Mouse (Mus musculus) G1E (cell line): ENCODE measurements around the gene Atp8a1. TPM values are rescaled to one million over a fixed set of nuclear protein-coding genes. Genes with fewer than 3 reads are reported as not detected.

ENCODE experiments used
- ATAC-seq: 2 replicates; pipeline ENCODE4 v1.8.0; 2016; ENCODE audit warnings: mild to moderate bottlenecking; ENCODE audit not compliant: insufficient number of reproducible peaks, poor library complexity, low FRiP score, severe bottlenecking; ENCODE audit errors: extremely low read depth
- DNase-seq: peaks from one replicate; pipeline ENCODE4 v3.0.0; 2012; ENCODE audit warnings: low spot score
- H3K27me3 ChIP-seq: 2 replicates; pipeline ENCODE4 v1.6.1; 2012; ENCODE audit warnings: mild to moderate bottlenecking, low read length, inconsistent platforms; ENCODE audit not compliant: insufficient read depth
- H3K36me3 ChIP-seq: replicated peaks from 2 replicates; pipeline ENCODE3; 2012; ENCODE audit warnings: mild to moderate bottlenecking, inconsistent platforms
- H3K4me1 ChIP-seq: 2 replicates; pipeline ENCODE4 v1.6.1; 2012; ENCODE audit warnings: low read depth, low read length, inconsistent platforms, mixed read lengths; ENCODE audit not compliant: insufficient read depth
- H3K4me3 ChIP-seq: 2 replicates; pipeline ENCODE4 v1.5.1; 2012; ENCODE audit warnings: low read depth, mild to moderate bottlenecking, inconsistent platforms, low read length, moderate library complexity, mixed read lengths
- H3K9me3 ChIP-seq: replicated peaks from 2 replicates; pipeline ENCODE4 v1.6.1; 2012; ENCODE audit warnings: inconsistent platforms
- CTCF ChIP-seq: IDR thresholded peaks from 2 replicates; pipeline ENCODE4 v1.5.1; 2012; ENCODE audit warnings: low read depth, low read length, inconsistent platforms, mixed read lengths
- GATA1 ChIP-seq: IDR thresholded peaks from 2 replicates; pipeline ENCODE4 v1.6.1; 2012; ENCODE audit warnings: borderline replicate concordance, low read length, inconsistent platforms, mixed read lengths
- GATA2 ChIP-seq: IDR thresholded peaks from 2 replicates; pipeline ENCODE4 v1.6.1; 2012; ENCODE audit warnings: low read depth, low read length, inconsistent platforms, borderline replicate concordance
- POLR2AphosphoS5 ChIP-seq: IDR thresholded peaks from 2 replicates; pipeline ENCODE4 v1.6.1; 2012; ENCODE audit warnings: low read depth, low read length, inconsistent platforms; ENCODE audit not compliant: insufficient replicate concordance
- TAL1 ChIP-seq: conservative IDR thresholded peaks from 2 replicates; pipeline ENCODE4 v1.6.1; 2012; ENCODE audit warnings: low read depth, low read length, inconsistent platforms, mixed read lengths
- polyA plus RNA-seq: library from polyadenylated mRNA; stranded (reverse); fragments of >175 nt; gene quantifications from 2 replicates; pipeline ENCODE4 v1.2.3, GENCODE M21; 2012
- total RNA-seq, 2 experiments: library from RNA; stranded (forward) in 1 of 2; stranded (reverse) in 1 of 2; fragments of 200-1000 nt in 1 of 2; fragments of >200 nt in 1 of 2; fragmentation: Nextera tagmentation in 1 of 2; gene quantifications; 2 replicates each; pipeline ENCODE4 v1.2.3; 2014 to 2017

Atp8a1 gene
- total RNA-seq (2014; fragmentation: Nextera tagmentation), result 156 and 177 TPM in 2 replicates
- total RNA-seq (2017), result 75.0 and 81.3 TPM in 2 replicates
- polyA plus RNA-seq, result 13.5 and 14.8 TPM in 2 replicates

GRCm38 (mm10) chr5:67847253-67848165 is at the start of gene Atp8a1:
Gene Atp8a1, minus strand, starts transcription at chr5:67847434.
- TF ChIP-seq CTCF (no peak), GATA2 (no peak), TAL1 (no peak), POLR2AphosphoS5 (no peak; the same call in 1 of the 2 replicates), GATA1 (no peak)
- ATAC-seq (peak; percentile 59), DNase-seq (peak; percentile 81)
- Histone ChIP-seq H3K4me3 (peak within 1 kb of the TSS; percentile 83), H3K4me1 (peaks cover 62% of the 10 kb centered on the region), H3K27me3 (no peaks in the 10 kb centered on the region), H3K36me3 (peaks cover 16% of the 10 kb centered on the region), H3K9me3 (no peaks in the 10 kb centered on the region)

DNA sequence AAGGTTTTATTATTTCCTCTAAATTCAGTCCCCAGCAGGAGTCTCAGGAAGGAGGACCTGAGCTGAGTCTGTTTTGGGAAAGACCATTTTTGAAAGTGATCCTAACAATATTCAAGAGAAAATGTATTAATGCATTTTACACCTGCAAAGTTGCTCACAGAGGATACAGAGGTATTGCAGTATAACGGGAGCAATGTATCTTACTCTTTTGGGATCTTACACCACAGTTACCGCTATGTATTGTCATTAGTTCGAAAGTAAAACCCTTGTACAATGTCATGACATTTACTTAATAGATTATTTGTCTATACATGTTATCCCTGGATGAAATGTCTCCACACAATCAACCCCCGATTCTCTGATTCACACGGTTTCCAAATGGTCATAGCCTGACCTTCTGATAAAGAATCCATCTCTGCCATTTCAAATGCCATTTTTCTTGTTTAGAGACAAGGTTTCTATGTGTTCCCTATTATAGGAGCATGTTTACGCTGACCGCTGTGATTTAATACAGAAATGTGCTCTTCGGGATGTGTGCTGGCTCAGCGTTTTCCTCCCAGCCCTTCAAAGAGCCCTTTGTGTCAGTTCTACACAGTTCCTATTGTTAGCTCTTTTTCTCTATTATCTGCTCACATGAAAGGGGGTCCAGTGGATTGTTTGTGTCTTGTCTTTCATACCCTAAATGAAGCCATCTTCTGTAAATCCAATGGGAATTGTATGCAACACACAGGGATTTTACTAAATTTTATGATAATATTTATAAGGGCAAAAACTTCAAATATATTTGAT is 37.4 kb upstream of the Atp8a1 start:
- Histone ChIP-seq H3K36me3 (no peaks in the 10 kb centered on the region), H3K9me3 (no peaks in the 10 kb centered on the region), H3K27me3 (peaks cover 6% of the 10 kb centered on the region), H3K4me1 (no peaks in the 10 kb centered on the region), H3K4me3 (no peak overlapping the region)
- TF ChIP-seq GATA1, result no peak
- TF ChIP-seq TAL1, result no peak
- TF ChIP-seq POLR2AphosphoS5, result no peak
- no peak for TF ChIP-seq CTCF
- TF ChIP-seq GATA2, result no peak
- ATAC-seq, result no peak
- DNase-seq, result no peak

GRCm38 (mm10) chr5:67883564-67884171 is 36.4 kb upstream of the Atp8a1 start:
- no peak for TF ChIP-seq GATA1
- TF ChIP-seq POLR2AphosphoS5, result no peak
- TF ChIP-seq CTCF, result no peak
- no peak for TF ChIP-seq TAL1
- no peak for TF ChIP-seq GATA2
- H3K4me3 ChIP-seq, result no peak overlapping the region
- no peaks in the 10 kb centered on the region for H3K36me3 ChIP-seq
- DNase-seq, result no peak
- 0 out of 2 replicates have a peak, but pooled peaks have one; percentile 22 for ATAC-seq
- no peaks in the 10 kb centered on the region for H3K9me3 ChIP-seq
- no peaks in the 10 kb centered on the region for H3K4me1 ChIP-seq
- H3K27me3 ChIP-seq, result peaks cover 8% of the 10 kb centered on the region

- TF ChIP-seq CTCF (no peak), TAL1 (no peak), POLR2AphosphoS5 (no peak), GATA1 (no peak), GATA2 (no peak)
- ATAC-seq (no peak), DNase-seq (no peak)
- H3K27me3 ChIP-seq, result 0 out of 2 replicates have a peak, but pooled peaks cover 3% of the 10 kb centered on the region
- no peaks in the 10 kb centered on the region for H3K36me3 ChIP-seq
- H3K9me3 ChIP-seq, result no peaks in the 10 kb centered on the region
- no peak overlapping the region for H3K4me3 ChIP-seq
- H3K4me1 ChIP-seq, result peaks cover 12% of the 10 kb centered on the region
These were observed 24.2 kb upstream of the Atp8a1 start for GRCm38 (mm10) chr5:67871414-67871813.

DNA sequence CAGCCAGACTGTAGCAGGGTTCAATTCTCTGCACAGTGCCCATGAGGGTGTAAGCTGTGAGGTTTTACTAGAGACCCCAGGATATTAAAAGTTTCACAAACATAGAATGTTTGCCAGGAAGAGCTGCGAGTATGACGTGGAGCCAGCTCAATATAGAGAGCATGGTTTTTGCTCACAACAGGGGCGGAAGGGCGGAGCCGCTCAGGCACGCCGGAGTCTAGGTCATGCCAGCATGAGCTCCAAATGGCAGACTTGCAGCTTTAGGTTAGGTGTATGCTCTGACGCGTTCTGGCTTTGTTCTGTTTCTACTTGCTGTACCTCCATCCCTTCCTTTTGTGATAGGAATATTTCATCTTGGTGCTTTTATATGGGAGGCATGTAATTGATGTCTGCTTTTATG is 19.0 kb upstream of the Atp8a1 start:
- peaks cover 35% of the 10 kb centered on the region for H3K4me1 ChIP-seq
- TF ChIP-seq TAL1, result no peak
- no peak for TF ChIP-seq GATA1
- no peak for TF ChIP-seq CTCF
- no peak for TF ChIP-seq POLR2AphosphoS5
- no peak for TF ChIP-seq GATA2
- no peak for DNase-seq

GRCm38 (mm10) chr5:67865670-67866069 is 18.4 kb upstream of the Atp8a1 start:
- TF ChIP-seq TAL1 (peak; percentile 32; the same call in 1 of the 2 replicates), GATA1 (no peak)
- H3K36me3 ChIP-seq, result no peaks in the 10 kb centered on the region
- no peak for DNase-seq
- no peaks in the 10 kb centered on the region for H3K9me3 ChIP-seq
- peak overlapping the region; percentile 13; the same call in 1 of the 2 replicates for H3K4me3 ChIP-seq
- peak; percentile 84 for ATAC-seq
- H3K4me1 ChIP-seq, result peaks cover 35% of the 10 kb centered on the region
- no peaks in the 10 kb centered on the region for H3K27me3 ChIP-seq

More for the DNA sequence above, 19.0 kb upstream of the Atp8a1 start:
- H3K36me3 ChIP-seq, result no peaks in the 10 kb centered on the region
- H3K4me3 ChIP-seq, result peak overlapping the region; percentile 42; the same call in 1 of the 2 replicates
- ATAC-seq, result peak; percentile 62
- no peaks in the 10 kb centered on the region for H3K27me3 ChIP-seq
- no peaks in the 10 kb centered on the region for H3K9me3 ChIP-seq
